Mouse (Mus musculus) MEL (cell line): ENCODE data around the gene Olfr680-ps1. TPM values are rescaled to one million over a fixed set of nuclear protein-coding genes. Genes with fewer than 3 reads are reported as not detected.

ENCODE experiments used
- DNase-seq: peaks from one replicate; pipeline ENCODE4 v3.0.0; 2011; ENCODE audit warnings: low read depth, low spot score
- H3K27ac ChIP-seq: 2 replicates; pipeline ENCODE4 v1.5.1; 2012; ENCODE audit warnings: low read depth, mild to moderate bottlenecking, control low read depth, low read length, moderate library complexity; ENCODE audit not compliant: control insufficient read depth
- H3K27me3 ChIP-seq, 2 experiments: fragments of 150-350 bp in 1 of 2; sonication (generic) in 1 of 2; 2 replicates each; pipeline ENCODE4 v1.6.1; 2012; ENCODE audit warnings: low read length in 2 of 2, mild to moderate bottlenecking in 2 of 2, improper control_type of control experiment in 1 of 2, moderate library complexity in 1 of 2; ENCODE audit not compliant: insufficient read depth in 2 of 2, control insufficient read depth in 1 of 2
- H3K36me3 ChIP-seq, 2 experiments: 2 replicates each; pipeline ENCODE4 v1.6.1; 2012 to 2014; ENCODE audit warnings: low read length in 2 of 2, improper control_type of control experiment in 1 of 2, inconsistent platforms in 1 of 2, mild to moderate bottlenecking in 1 of 2; ENCODE audit not compliant: insufficient read depth in 2 of 2, control insufficient read depth in 1 of 2
- H3K4me1 ChIP-seq, 2 experiments: fragments of 150-350 bp in 1 of 2; sonication (generic) in 1 of 2; 2 replicates each; pipeline ENCODE4 v1.6.1; 2012; ENCODE audit warnings: low read length in 2 of 2, improper control_type of control experiment in 1 of 2, mild to moderate bottlenecking in 1 of 2; ENCODE audit not compliant: insufficient read depth in 2 of 2, control insufficient read depth in 1 of 2
- H3K4me3 ChIP-seq, 2 experiments: fragments of 150-350 bp in 1 of 2; sonication (generic) in 1 of 2; 2 replicates each; pipeline ENCODE4 v1.5.1; 2012; ENCODE audit warnings: low read depth in 2 of 2, low read length in 2 of 2, mild to moderate bottlenecking in 2 of 2, moderate library complexity in 2 of 2, control low read depth in 1 of 2, improper control_type of control experiment in 1 of 2; ENCODE audit not compliant: control insufficient read depth in 1 of 2, insufficient read depth in 1 of 2
- H3K79me2 ChIP-seq: 2 replicates; pipeline ENCODE4 v1.6.1; 2012; ENCODE audit warnings: mild to moderate bottlenecking, low read length, moderate library complexity; ENCODE audit not compliant: control insufficient read depth, poor library complexity, insufficient read depth
- H3K9ac ChIP-seq: 2 replicates; pipeline ENCODE4 v1.6.1; 2012; ENCODE audit warnings: low read depth, mild to moderate bottlenecking, control low read depth, low read length, moderate library complexity; ENCODE audit not compliant: control insufficient read depth, poor library complexity, severe bottlenecking
- H3K9me3 ChIP-seq: fragments of 150-350 bp; sonication (generic); replicated peaks from 2 replicates; pipeline ENCODE4 v1.6.1; 2012; ENCODE audit warnings: mild to moderate bottlenecking, low read length, improper control_type of control experiment, moderate library complexity; ENCODE audit not compliant: insufficient read depth
- CTCF ChIP-seq, 3 experiments: IDR thresholded peaks in 2 of 3; conservative IDR thresholded peaks in 1 of 3; 2 replicates each; pipeline ENCODE4 v1.5.1; 2011 to 2012; ENCODE audit warnings: low read length in 3 of 3, low read depth in 2 of 3, mild to moderate bottlenecking in 2 of 3, improper control_type of control experiment in 1 of 3, inconsistent platforms in 1 of 3, mixed read lengths in 1 of 3, moderate library complexity in 1 of 3; ENCODE audit not compliant: control insufficient read depth in 1 of 3, insufficient read depth in 1 of 3, poor library complexity in 1 of 3, severe bottlenecking in 1 of 3
- JUND ChIP-seq: IDR thresholded peaks from 2 replicates; pipeline ENCODE4 v1.6.1; 2011; ENCODE audit warnings: low read depth, mild to moderate bottlenecking, improper control_type of control experiment, low read length
- MYC ChIP-seq: IDR thresholded peaks from 2 replicates; pipeline ENCODE4 v1.6.1; 2011; ENCODE audit warnings: low read depth, mild to moderate bottlenecking, low read length, improper control_type of control experiment, moderate library complexity
- NELFE ChIP-seq: IDR thresholded peaks from 2 replicates; pipeline ENCODE4 v1.6.1; 2011; ENCODE audit warnings: low read depth, low read length, improper control_type of control experiment
- NRF1 ChIP-seq: IDR thresholded peaks from 2 replicates; pipeline ENCODE4 v1.6.1; 2014; ENCODE audit warnings: low read depth, mild to moderate bottlenecking, inconsistent platforms, low read length, improper control_type of control experiment, moderate library complexity; ENCODE audit not compliant: poor library complexity, insufficient read depth, severe bottlenecking
- SIN3A ChIP-seq: IDR thresholded peaks from 2 replicates; pipeline ENCODE4 v1.6.1; 2012; ENCODE audit warnings: low read length, improper control_type of control experiment, inconsistent platforms
- TBP ChIP-seq: IDR thresholded peaks from 2 replicates; pipeline ENCODE4 v1.8.0; 2011; ENCODE audit warnings: low read depth, low read length, improper control_type of control experiment
- USF1 ChIP-seq: IDR thresholded peaks from 2 replicates; pipeline ENCODE4 v1.6.1; 2014; ENCODE audit warnings: low read depth, mild to moderate bottlenecking, inconsistent platforms, low read length, improper control_type of control experiment, moderate library complexity
- polyA plus RNA-seq, 2 experiments: library from polyadenylated mRNA; stranded (reverse) in 1 of 2; unstranded in 1 of 2; fragments of >175 nt in 1 of 2; fragments of >200 nt in 1 of 2; gene quantifications; 2 replicates each; pipeline versions ENCODE4 v1.2.1 to v1.2.4; 2012; ENCODE audit warnings: low replicate concordance in 2 of 2, low read depth in 1 of 2; ENCODE audit not compliant: insufficient read length in 2 of 2, insufficient read depth in 1 of 2, missing spikeins in 1 of 2
- total RNA-seq: library from RNA; depleted of rRNA; stranded (reverse); fragments of 300-350 nt; gene quantifications from 2 replicates; pipeline ENCODE4 v1.2.3, GENCODE M21; 2012; rRNA removed

Gene Olfr680-ps1
- total and polyA plus RNA-seq, 3 experiments: not detected

DNA sequence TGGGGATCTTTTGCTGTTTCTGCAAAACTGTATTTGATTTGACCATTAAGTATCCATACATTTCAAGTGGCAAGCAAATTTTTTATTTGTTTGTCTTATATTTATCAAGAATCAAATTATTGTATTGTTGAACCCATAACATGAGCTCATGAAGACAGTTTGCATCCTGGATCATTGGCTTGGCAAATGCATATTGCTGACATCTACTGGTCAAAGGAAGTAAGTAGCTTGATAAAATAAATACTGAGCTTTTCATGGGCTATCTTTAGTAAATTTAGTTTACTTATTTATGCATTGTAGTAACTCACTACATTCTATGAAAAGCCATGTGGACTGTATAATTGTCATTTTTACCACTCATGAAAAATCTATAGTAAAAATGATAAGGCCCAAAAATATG, 33.7 kb downstream of the Olfr680-ps1 start:
- TF ChIP-seq MYC (no peak), CTCF (IDR thresholded peaks at IDR 0.05 in 2 of 3, conservative IDR thresholded peaks at IDR 0.05 in 1 of 3; ENCODE audit: control insufficient read depth in 1 of 3, insufficient read depth in 1 of 3, low read depth in 2 of 3, low read length in 3 of 3, poor library complexity in 1 of 3, severe bottlenecking in 1 of 3) (no peak), JUND (no peak), SIN3A (no peak), USF1 (no peak), TBP (no peak), NELFE (no peak), NRF1 (no peak)

More for the DNA sequence above, 33.7 kb downstream of the Olfr680-ps1 start:
- H3K79me2 ChIP-seq: no peaks in the 10 kb centered on the region
- no peaks in the 10 kb centered on the region for H3K4me1 ChIP-seq
- H3K4me3 ChIP-seq: no peak overlapping the region
- H3K27me3 ChIP-seq: no peaks in the 10 kb centered on the region
- H3K9me3 ChIP-seq: no peaks in the 10 kb centered on the region
- H3K27ac ChIP-seq: no peak overlapping the region
- no peak overlapping the region for H3K9ac ChIP-seq
- no peaks in the 10 kb centered on the region for H3K36me3 ChIP-seq
- peak; percentile 1 for DNase-seq

Other genes starting within 250 kb of the Olfr680-ps1 start
- gene Usp17la, start 235.8 kb downstream of the Olfr680-ps1 start, total RNA-seq: not detected in 2 replicates
- not detected for gene Usp17la, start 235.8 kb downstream of the Olfr680-ps1 start, polyA plus RNA-seq
- gene Olfr665, start 214.8 kb downstream of the Olfr680-ps1 start, total RNA-seq: not detected in 2 replicates
- not detected for gene Olfr665, start 214.8 kb downstream of the Olfr680-ps1 start, polyA plus RNA-seq
- gene Olfr666, start 196.9 kb downstream of the Olfr680-ps1 start, total RNA-seq: not detected in 2 replicates
- gene Olfr666, start 196.9 kb downstream of the Olfr680-ps1 start, polyA plus RNA-seq: not detected
- gene Olfr667, start 171.3 kb downstream of the Olfr680-ps1 start, total RNA-seq: not detected in 2 replicates
- gene Olfr667, start 171.3 kb downstream of the Olfr680-ps1 start, polyA plus RNA-seq: not detected
- gene Olfr668, start 164.8 kb downstream of the Olfr680-ps1 start, total RNA-seq: not detected in 2 replicates
- gene Olfr668, start 164.8 kb downstream of the Olfr680-ps1 start, polyA plus RNA-seq: not detected
- gene Olfr669, start 158.6 kb downstream of the Olfr680-ps1 start, total RNA-seq: not detected in 2 replicates
- gene Olfr669, start 158.6 kb downstream of the Olfr680-ps1 start, polyA plus RNA-seq: not detected
- not detected in 2 replicates for gene Olfr670, start 130.2 kb downstream of the Olfr680-ps1 start, total RNA-seq
- not detected for gene Olfr670, start 130.2 kb downstream of the Olfr680-ps1 start, polyA plus RNA-seq
- gene Olfr671, start 113.7 kb downstream of the Olfr680-ps1 start, total RNA-seq: not detected in 2 replicates
- not detected for gene Olfr671, start 113.7 kb downstream of the Olfr680-ps1 start, polyA plus RNA-seq
- not detected in 2 replicates for gene Olfr672, start 90.8 kb downstream of the Olfr680-ps1 start, total RNA-seq
- gene Olfr672, start 90.8 kb downstream of the Olfr680-ps1 start, polyA plus RNA-seq: not detected
- not detected in 2 replicates for gene Olfr675, start 64.4 kb downstream of the Olfr680-ps1 start, total RNA-seq
- not detected for gene Olfr675, start 64.4 kb downstream of the Olfr680-ps1 start, polyA plus RNA-seq
- not detected in 2 replicates for gene Olfr676, start 60.1 kb downstream of the Olfr680-ps1 start, total RNA-seq
- not detected for gene Olfr676, start 60.1 kb downstream of the Olfr680-ps1 start, polyA plus RNA-seq
- gene Olfr677, start 41.4 kb downstream of the Olfr680-ps1 start, total RNA-seq: not detected in 2 replicates
- not detected for gene Olfr677, start 41.4 kb downstream of the Olfr680-ps1 start, polyA plus RNA-seq
- not detected in 2 replicates for gene Olfr678, start 28.3 kb downstream of the Olfr680-ps1 start, total RNA-seq
- gene Olfr678, start 28.3 kb downstream of the Olfr680-ps1 start, polyA plus RNA-seq: not detected
- gene Olfr679, start 11.6 kb downstream of the Olfr680-ps1 start, total RNA-seq: not detected in 2 replicates
- gene Olfr679, start 11.6 kb downstream of the Olfr680-ps1 start, polyA plus RNA-seq: not detected
- gene Olfr681, start 24.0 kb upstream of the Olfr680-ps1 start, total RNA-seq: not detected in 2 replicates
- not detected for gene Olfr681, start 24.0 kb upstream of the Olfr680-ps1 start, polyA plus RNA-seq
- gene Olfr683, start 54.2 kb upstream of the Olfr680-ps1 start, total RNA-seq: not detected in 2 replicates
- gene Olfr683, start 54.2 kb upstream of the Olfr680-ps1 start, polyA plus RNA-seq: not detected
- gene Olfr684, start 70.8 kb upstream of the Olfr680-ps1 start, total RNA-seq: not detected in 2 replicates
- not detected for gene Olfr684, start 70.8 kb upstream of the Olfr680-ps1 start, polyA plus RNA-seq
- gene Olfr685, start 93.2 kb upstream of the Olfr680-ps1 start, total RNA-seq: not detected in 2 replicates
- not detected for gene Olfr685, start 93.2 kb upstream of the Olfr680-ps1 start, polyA plus RNA-seq
- gene Olfr686, start 114.7 kb upstream of the Olfr680-ps1 start, total RNA-seq: not detected in 2 replicates
- not detected for gene Olfr686, start 114.7 kb upstream of the Olfr680-ps1 start, polyA plus RNA-seq
- not detected in 2 replicates for gene Olfr688, start 195.3 kb upstream of the Olfr680-ps1 start, total RNA-seq
- gene Olfr688, start 195.3 kb upstream of the Olfr680-ps1 start, polyA plus RNA-seq: not detected
- gene Olfr689, start 218.3 kb upstream of the Olfr680-ps1 start, total RNA-seq: not detected in 2 replicates
- not detected for gene Olfr689, start 218.3 kb upstream of the Olfr680-ps1 start, polyA plus RNA-seq
- gene Olfr690, start 241.3 kb upstream of the Olfr680-ps1 start, total RNA-seq: not detected in 2 replicates
- gene Olfr690, start 241.3 kb upstream of the Olfr680-ps1 start, polyA plus RNA-seq: not detected
- gene Olfr691, start 249.5 kb upstream of the Olfr680-ps1 start, total RNA-seq: not detected in 2 replicates
- not detected for gene Olfr691, start 249.5 kb upstream of the Olfr680-ps1 start, polyA plus RNA-seq